ENCODE assay signal across 8 mouse cellular contexts in the genomic region with DNA sequence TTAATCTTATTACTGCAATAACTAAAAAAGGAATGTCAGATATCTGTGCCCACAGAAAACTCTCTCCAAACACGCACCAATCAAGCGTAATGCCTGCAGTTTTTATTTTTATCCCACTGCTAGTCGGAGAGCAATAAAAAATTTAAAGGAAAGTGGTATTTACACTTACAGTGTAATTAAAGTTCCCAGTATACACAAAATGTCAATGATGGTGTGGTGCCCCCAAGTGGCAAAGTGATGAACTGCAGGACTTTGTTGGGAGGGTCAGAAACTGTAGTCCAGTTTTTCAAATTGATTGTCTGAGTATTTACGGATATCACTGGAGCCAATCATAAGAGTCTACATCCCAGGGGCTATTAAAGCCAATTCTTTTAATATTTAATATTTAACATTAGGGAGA. TPM values are rescaled to one million over a fixed set of nuclear protein-coding genes. Genes with fewer than 3 reads are reported as not detected.
DNase-seq lines count a peak whose midpoint lies in the region; ATAC-seq and TF ChIP-seq lines count a peak whose summit lies in the region.

No protein-coding gene starts in this region.

- no peaks in the 10 kb centered on the region for H3K36me3 ChIP-seq in midbrain, embryonic 10.5 days
- H3K36me3 ChIP-seq in midbrain, embryonic 15.5 days (replicated peaks) = no peaks in the 10 kb centered on the region
- no peaks in the 10 kb centered on the region for H3K36me3 ChIP-seq in kidney, postnatal 0 days (ENCODE audit: insufficient read depth, low read length)
- H3K36me3 ChIP-seq in liver, embryonic 13.5 days = no peaks in the 10 kb centered on the region

- no peaks in the 10 kb centered on the region for H3K9me3 ChIP-seq in midbrain, embryonic 10.5 days (replicated peaks)
- no peaks in the 10 kb centered on the region for H3K9me3 ChIP-seq in midbrain, embryonic 15.5 days
- H3K9me3 ChIP-seq in kidney, postnatal 0 days (replicated peaks; ENCODE audit: low read length) = no peaks in the 10 kb centered on the region
- no peaks in the 10 kb centered on the region for H3K9me3 ChIP-seq in liver, embryonic 13.5 days (replicated peaks)

- no peak overlapping the region for H3K9ac ChIP-seq in midbrain, embryonic 15.5 days
- no peak overlapping the region for H3K9ac ChIP-seq in kidney, postnatal 0 days (ENCODE audit: low read depth, low read length)
- H3K9ac ChIP-seq in liver, embryonic 13.5 days = no peak overlapping the region

- peak; percentile 63 for DNase-seq in midbrain, embryonic 10.5 days (ENCODE audit: low spot score)
- peak; percentile 68 to 75 for DNase-seq in adrenal gland, postnatal 36 days
- peak; percentile 71 for DNase-seq in kidney, postnatal 0 days (ENCODE audit: low spot score)
- DNase-seq in liver, embryonic 13.5 days = peak; percentile 20
- DNase-seq in retina, postnatal 1 day = peak; percentile 69
- peak; percentile 34 for DNase-seq in urinary bladder, adult 2 months (ENCODE audit: low spot score)

- H3K27ac ChIP-seq in midbrain, embryonic 10.5 days (replicated peaks) = no peak overlapping the region
- no peak overlapping the region for H3K27ac ChIP-seq in midbrain, embryonic 15.5 days
- H3K27ac ChIP-seq in kidney, postnatal 0 days = no peak overlapping the region
- H3K27ac ChIP-seq in liver, embryonic 13.5 days = no peak overlapping the region

- 26% methylated on average over 4 of the region's 4 CpGs for WGBS in midbrain, embryonic 10.5 days
- 8% methylated on average over 4 of the region's 4 CpGs for WGBS in midbrain, embryonic 15.5 days
- WGBS in kidney, postnatal 0 days = 8% methylated on average over 4 of the region's 4 CpGs
- WGBS in liver, embryonic 13.5 days (ENCODE audit: insufficient replicate concordance) = 11% methylated on average over 4 of the region's 4 CpGs

- peak; percentile 91 for TF ChIP-seq CTCF in kidney, postnatal 0 days (IDR thresholded peaks at IDR 0.05; ENCODE audit: low read depth)

- ATAC-seq in midbrain, embryonic 15.5 days (replicated peaks) = no peak
- ATAC-seq in erythroid progenitor cell, adult 5-6 weeks (replicated peaks; ENCODE audit: low FRiP score, poor library complexity, severe bottlenecking) = 0 out of 2 replicates have a peak, but pooled peaks have one; percentile 55
- no peak for ATAC-seq in kidney, postnatal 0 days (replicated peaks; ENCODE audit: low FRiP score, low read depth)
- no peak for ATAC-seq in liver, embryonic 13.5 days (ENCODE audit: low read depth)

- no peak overlapping the region for H3K4me2 ChIP-seq in midbrain, embryonic 15.5 days
- H3K4me2 ChIP-seq in kidney, postnatal 0 days (ENCODE audit: low read length) = no peak overlapping the region
- no peak overlapping the region for H3K4me2 ChIP-seq in liver, embryonic 13.5 days

- no peaks in the 10 kb centered on the region for H3K4me1 ChIP-seq in midbrain, embryonic 10.5 days
- no peaks in the 10 kb centered on the region for H3K4me1 ChIP-seq in midbrain, embryonic 15.5 days
- H3K4me1 ChIP-seq in kidney, postnatal 0 days (replicated peaks; ENCODE audit: insufficient read depth, low read length) = no peaks in the 10 kb centered on the region
- H3K4me1 ChIP-seq in liver, embryonic 13.5 days (replicated peaks) = no peaks in the 10 kb centered on the region

- H3K4me3 ChIP-seq in midbrain, embryonic 10.5 days = no peak overlapping the region
- H3K4me3 ChIP-seq in midbrain, embryonic 15.5 days = no peak overlapping the region
- H3K4me3 ChIP-seq in kidney, postnatal 0 days (replicated peaks; ENCODE audit: low read depth, low read length) = no peak overlapping the region
- no peak overlapping the region for H3K4me3 ChIP-seq in liver, embryonic 13.5 days (replicated peaks)

- H3K27me3 ChIP-seq in midbrain, embryonic 10.5 days (ENCODE audit: low read depth, poor library complexity, severe bottlenecking) = peaks cover under 1% of the 10 kb centered on the region; the same call in 1 of the 2 replicates
- H3K27me3 ChIP-seq in midbrain, embryonic 15.5 days (replicated peaks) = no peaks in the 10 kb centered on the region; the same call in 1 of the 2 replicates
- H3K27me3 ChIP-seq in kidney, postnatal 0 days (ENCODE audit: insufficient read depth, low read length) = no peaks in the 10 kb centered on the region
- H3K27me3 ChIP-seq in liver, embryonic 13.5 days = peaks cover 2% of the 10 kb centered on the region; the same call in 1 of the 2 replicates

RNA-seq across cellular contexts. Expression of gene Aste1, which starts 5.9 kb away (rescaled TPM):
- 14.9 and 15.1 TPM in 2 replicates for polyA plus RNA-seq in midbrain, embryonic 10.5 days (2016; fragmentation: Nextera tagmentation; extraction: Ambion mirVana)
- 12.2 and 14.5 TPM in 2 replicates for polyA plus RNA-seq in midbrain, embryonic 15.5 days (2015; fragmentation: Nextera tagmentation; extraction: Ambion mirVana)
- 10 to 100 TPM in 1 of 2 experiments, 1 to 10 TPM in 1; 9.5 to 10.9 TPM for total RNA-seq in adrenal gland, postnatal 36 days (2021)
- total RNA-seq in erythroid progenitor cell, adult 5-6 weeks (2015; ENCODE audit: low replicate concordance) = 6.5 TPM in 1 of 2 replicates, not detected in the other
- total RNA-seq in erythroid progenitor cell, adult 5-6 weeks (2017; ENCODE audit: low replicate concordance) = 3.6 and 7.5 TPM in 2 replicates
- 14.0 and 15.5 TPM in 2 replicates for polyA plus RNA-seq in kidney, postnatal 0 days (2015; fragmentation: Nextera tagmentation; extraction: Ambion mirVana)
- 5.3 and 7.1 TPM in 2 replicates for polyA plus RNA-seq in liver, embryonic 13.5 days (2015; fragmentation: Nextera tagmentation; extraction: Ambion mirVana)
- polyA plus RNA-seq in urinary bladder, adult 2 months (2012; rRNA removed) = 7.0 and 7.3 TPM in 2 replicates

RNA-seq across cellular contexts. Expression of gene Nek11, which starts 6.0 kb away (rescaled TPM):
- 0.37 and 0.44 TPM in 2 replicates for polyA plus RNA-seq in midbrain, embryonic 10.5 days (2016; fragmentation: Nextera tagmentation; extraction: Ambion mirVana)
- polyA plus RNA-seq in midbrain, embryonic 15.5 days (2015; fragmentation: Nextera tagmentation; extraction: Ambion mirVana) = 2.7 and 3.3 TPM in 2 replicates
- total RNA-seq in adrenal gland, postnatal 36 days (2021) = under 1 TPM; 0.26 to 0.43 TPM
- total RNA-seq in erythroid progenitor cell, adult 5-6 weeks (2015; ENCODE audit: low replicate concordance) = not detected in 2 replicates
- total RNA-seq in erythroid progenitor cell, adult 5-6 weeks (2017; ENCODE audit: low replicate concordance) = not detected in 2 replicates
- 0.78 and 0.95 TPM in 2 replicates for polyA plus RNA-seq in kidney, postnatal 0 days (2015; fragmentation: Nextera tagmentation; extraction: Ambion mirVana)
- 0.07 TPM in 1 of 2 replicates, not detected in the other for polyA plus RNA-seq in liver, embryonic 13.5 days (2015; fragmentation: Nextera tagmentation; extraction: Ambion mirVana)
- polyA plus RNA-seq in urinary bladder, adult 2 months (2012; rRNA removed) = 0.12 and 0.26 TPM in 2 replicates

Comparison
In these comparisons a context has a peak if more than half of its experiments do, and no peak if none do; other contexts are left out.
1. DNase-seq: peak in every context shown above with its lines; median percentile 72 in adrenal gland, postnatal 36 days; 71 in kidney, postnatal 0 days; 69 in retina, postnatal 1 day; 63 in midbrain, embryonic 10.5 days; 34 in urinary bladder, adult 2 months; 20 in liver, embryonic 13.5 days.